Mouse (Mus musculus): ENCODE measurements around the gene Atl1. TPM values are rescaled to one million over a fixed set of nuclear protein-coding genes. Genes with fewer than 3 reads are reported as not detected.

Gene Atl1
- total and polyA plus RNA-seq, 3 experiments, result 0.50 to 1.0 TPM; not detected in 1

- no peaks in the 10 kb centered on the region for H3K9me3 ChIP-seq (replicated peaks; ENCODE audit: insufficient read depth, low read length)
Measured at GRCm38 (mm10) chr12:70005103-70005502, 112.7 kb downstream of the Atl1 start.

GRCm38 (mm10) chr12:70010356-70010755, 117.9 kb downstream of the Atl1 start:
- H3K4me1 ChIP-seq (ENCODE audit: control insufficient read depth in 1 of 2, insufficient read depth in 2 of 2, low read length in 2 of 2), result no peaks in the 10 kb centered on the region
- H3K9me3 ChIP-seq (replicated peaks; ENCODE audit: insufficient read depth, low read length), result no peaks in the 10 kb centered on the region
- no peak overlapping the region for H3K9ac ChIP-seq (ENCODE audit: control insufficient read depth, low read depth, low read length, poor library complexity, severe bottlenecking)
- TF ChIP-seq JUND (IDR thresholded peaks at IDR 0.05; ENCODE audit: low read depth, low read length), result no peak
- no peak for TF ChIP-seq MXI1 (IDR thresholded peaks at IDR 0.05; ENCODE audit: low read depth, low read length)
- no peak for TF ChIP-seq SMC3 (IDR thresholded peaks at IDR 0.05; ENCODE audit: low read depth, low read length)
- TF ChIP-seq ZMIZ1 (IDR thresholded peaks at IDR 0.05; ENCODE audit: low read depth, low read length), result no peak
- no peak for TF ChIP-seq ZC3H11A (IDR thresholded peaks at IDR 0.05; ENCODE audit: low read depth, low read length)
- no peak for TF ChIP-seq TAL1 (IDR thresholded peaks at IDR 0.05; ENCODE audit: low read length)
- no peak for TF ChIP-seq SIN3A (IDR thresholded peaks at IDR 0.05; ENCODE audit: low read length)
- no peak for TF ChIP-seq TBP (IDR thresholded peaks at IDR 0.05; ENCODE audit: low read depth, low read length)
- no peak for TF ChIP-seq KAT2A (conservative IDR thresholded peaks at IDR 0.05; ENCODE audit: low read depth, low read length)
- TF ChIP-seq USF1 (IDR thresholded peaks at IDR 0.05; ENCODE audit: low read depth, low read length), result no peak
- TF ChIP-seq MYC (IDR thresholded peaks at IDR 0.05; ENCODE audit: low read depth, low read length), result no peak
- no peak for TF ChIP-seq MEF2A (IDR thresholded peaks at IDR 0.05; ENCODE audit: extremely low read depth, insufficient replicate concordance, low read depth, low read length, poor library complexity, severe bottlenecking)
- TF ChIP-seq HCFC1 (IDR thresholded peaks at IDR 0.05; ENCODE audit: low read depth, low read length), result no peak
- TF ChIP-seq RAD21 (IDR thresholded peaks at IDR 0.05; ENCODE audit: low read depth, low read length), result no peak
- H3K36me3 ChIP-seq (ENCODE audit: control insufficient read depth in 1 of 2, insufficient read depth in 2 of 2, low read length in 2 of 2), result peaks cover 0 to 2% of the 10 kb centered on the region in 2 experiments; a peak in 1 of 4 replicates
- H3K27ac ChIP-seq (ENCODE audit: control insufficient read depth, low read depth, low read length), result no peak overlapping the region
- DNase-seq (ENCODE audit: low read depth, low spot score), result peak; percentile 8
- H3K79me2 ChIP-seq (ENCODE audit: control insufficient read depth, insufficient read depth, low read length, poor library complexity), result no peaks in the 10 kb centered on the region
- no peak overlapping the region for H3K4me3 ChIP-seq (ENCODE audit: control insufficient read depth in 1 of 2, insufficient read depth in 1 of 2, low read depth in 2 of 2, low read length in 2 of 2)
- H3K27me3 ChIP-seq (ENCODE audit: control insufficient read depth in 1 of 2, insufficient read depth in 2 of 2, low read length in 2 of 2), result no peaks in the 10 kb centered on the region

More at GRCm38 (mm10) chr12:70005103-70005502, 112.7 kb downstream of the Atl1 start:
- Histone ChIP-seq H3K4me3 (ENCODE audit: control insufficient read depth in 1 of 2, insufficient read depth in 1 of 2, low read depth in 2 of 2, low read length in 2 of 2) (no peak overlapping the region), H3K4me1 (ENCODE audit: control insufficient read depth in 1 of 2, insufficient read depth in 2 of 2, low read length in 2 of 2) (no peaks in the 10 kb centered on the region), H3K27me3 (ENCODE audit: control insufficient read depth in 1 of 2, insufficient read depth in 2 of 2, low read length in 2 of 2) (no peaks in the 10 kb centered on the region; a peak in 1 of 4 replicates), H3K9ac (ENCODE audit: control insufficient read depth, low read depth, low read length, poor library complexity, severe bottlenecking) (no peak overlapping the region), H3K36me3 (ENCODE audit: control insufficient read depth in 1 of 2, insufficient read depth in 2 of 2, low read length in 2 of 2) (no peaks in the 10 kb centered on the region), H3K27ac (ENCODE audit: control insufficient read depth, low read depth, low read length) (no peak overlapping the region), H3K79me2 (ENCODE audit: control insufficient read depth, insufficient read depth, low read length, poor library complexity) (no peaks in the 10 kb centered on the region)
- TF ChIP-seq ZC3H11A (IDR thresholded peaks at IDR 0.05; ENCODE audit: low read depth, low read length) (no peak), TAL1 (IDR thresholded peaks at IDR 0.05; ENCODE audit: low read length) (no peak), ETS1 (IDR thresholded peaks at IDR 0.05; ENCODE audit: low read depth, low read length) (no peak), CHD2 (IDR thresholded peaks at IDR 0.05; ENCODE audit: low read length) (no peak), JUND (IDR thresholded peaks at IDR 0.05; ENCODE audit: low read depth, low read length) (no peak), USF1 (IDR thresholded peaks at IDR 0.05; ENCODE audit: low read depth, low read length) (no peak), EP300 (IDR thresholded peaks at IDR 0.05; ENCODE audit: low read depth in 1 of 2, low read length in 2 of 2) (no peak), MAZ (IDR thresholded peaks at IDR 0.05; ENCODE audit: low read depth, low read length) (no peak), CHD1 (IDR thresholded peaks at IDR 0.05; ENCODE audit: low read depth, low read length) (no peak), RCOR1 (IDR thresholded peaks at IDR 0.05; ENCODE audit: low read depth, low read length) (no peak)
- DNase-seq (ENCODE audit: low read depth, low spot score), result no peak
